Mouse (Mus musculus) heart, postnatal 0 days (tissue): Measurements from ENCODE around the gene Cpa2. TPM values are rescaled to one million over a fixed set of nuclear protein-coding genes. Genes with fewer than 3 reads are reported as not detected.

Experiments used
- ATAC-seq: fragments of 200-750 bp; cut with Nextera tagmentation; 2 replicates; pipeline ENCODE4 v1.8.0; 2017; ENCODE audit warnings: low read depth, moderate number of reproducible peaks, moderate library complexity; ENCODE audit not compliant: insufficient read depth
- DNase-seq: peaks from one replicate; pipeline ENCODE4 v3.0.0-alpha.2; 2016; ENCODE audit warnings: low spot score
- H3K27ac ChIP-seq: fragments of 300-500 bp; sonication (generic); 2 replicates; pipeline ENCODE4 v1.5.1; 2014; ENCODE audit warnings: low read depth, mild to moderate bottlenecking
- H3K27me3 ChIP-seq: fragments of 300-500 bp; sonication (generic); 2 replicates; pipeline ENCODE4 v1.6.1; 2014; ENCODE audit warnings: low read length, mixed read lengths; ENCODE audit not compliant: control insufficient read depth, insufficient read depth
- H3K36me3 ChIP-seq: fragments of 300-500 bp; sonication (generic); replicated peaks from 2 replicates; pipeline ENCODE4 v1.6.1; 2014; ENCODE audit warnings: low read length, mixed read lengths; ENCODE audit not compliant: control insufficient read depth, insufficient read depth
- H3K4me1 ChIP-seq: fragments of 300-500 bp; sonication (generic); 2 replicates; pipeline ENCODE4 v1.6.1; 2014; ENCODE audit warnings: antibody characterized with exemption; ENCODE audit not compliant: control insufficient read depth, insufficient read depth
- H3K4me2 ChIP-seq: fragments of 300-500 bp; sonication (generic); 2 replicates; pipeline ENCODE4 v1.6.1; 2014; ENCODE audit warnings: low read depth, mild to moderate bottlenecking, low read length, moderate library complexity
- H3K4me3 ChIP-seq: fragments of 300-500 bp; sonication (generic); 2 replicates; pipeline ENCODE4 v1.5.1; 2014; ENCODE audit warnings: low read depth, low read length
- H3K9ac ChIP-seq: fragments of 300-500 bp; sonication (generic); replicated peaks from 2 replicates; pipeline ENCODE4 v1.6.1; 2014; ENCODE audit warnings: low read depth, low read length, mixed read lengths
- H3K9me3 ChIP-seq: fragments of 300-500 bp; sonication (generic); replicated peaks from 2 replicates; pipeline ENCODE4 v1.6.1; 2016; ENCODE audit warnings: low read length; ENCODE audit not compliant: control insufficient read depth
- CTCF ChIP-seq: IDR thresholded peaks from 2 replicates; pipeline ENCODE4 v1.5.1; 2016; ENCODE audit warnings: antibody characterized with exemption, control low read depth, low read depth
- EP300 ChIP-seq: IDR thresholded peaks from 2 replicates; pipeline ENCODE4 v1.6.1; 2016; ENCODE audit warnings: antibody characterized with exemption, low read depth
- WGBS: fragments of 180-500 bp; shearing (Covaris S2); extraction: QIAGEN DNeasy Blood & Tissue Kit; methylation state at CpG from one replicate; pipeline ENCODE4 v1.1.7; 2014; 5-methylcytosine and 5-hydroxymethylcytosine counted together
- polyA plus RNA-seq: library from polyadenylated mRNA; unstranded; fragments of >200 nt; fragmentation: Nextera tagmentation; extraction: Ambion mirVana; gene quantifications from 2 replicates; pipeline ENCODE4 v1.2.1, GENCODE M21; 2015
- total RNA-seq: library from RNA; depleted of rRNA; stranded (reverse); fragments of >200 nt; gene quantifications from 2 replicates; pipeline ENCODE4 v1.2.3, GENCODE M21; 2014; ENCODE audit warnings: low replicate concordance

Cpa2 gene
- total and polyA plus RNA-seq, 2 experiments from 2014 or later, result 2.7 TPM; not detected in 1

GRCm38 (mm10) chr6:30550496-30551192 lies 9.3 kb downstream of the Cpa2 start:
- Histone ChIP-seq H3K4me3 (no peak overlapping the region), H3K4me2 (no peak overlapping the region), H3K9ac (no peak overlapping the region), H3K36me3 (no peaks in the 10 kb centered on the region), H3K9me3 (0 out of 2 replicates have a peak, but pooled peaks cover 3% of the 10 kb centered on the region), H3K4me1 (peaks cover 20% of the 10 kb centered on the region), H3K27ac (no peak overlapping the region), H3K27me3 (no peaks in the 10 kb centered on the region)
- 85% methylated on average over 7 of the region's 7 CpGs for WGBS
- ATAC-seq (no peak), DNase-seq (no peak)
- TF ChIP-seq CTCF, result no peak
- TF ChIP-seq EP300, result no peak

GRCm38 (mm10) chr6:30551193-30551515 lies 9.8 kb downstream of the Cpa2 start:
- Histone ChIP-seq H3K9me3 (0 out of 2 replicates have a peak, but pooled peaks cover 3% of the 10 kb centered on the region), H3K4me2 (no peak overlapping the region), H3K9ac (no peak overlapping the region), H3K27ac (no peak overlapping the region), H3K4me3 (no peak overlapping the region), H3K4me1 (peaks cover 16% of the 10 kb centered on the region), H3K36me3 (no peaks in the 10 kb centered on the region), H3K27me3 (no peaks in the 10 kb centered on the region)
- TF ChIP-seq EP300 (no peak), CTCF (no peak)
- ATAC-seq (no peak), DNase-seq (no peak)

- H3K9ac ChIP-seq, result no peak overlapping the region
- peak; percentile 62 for DNase-seq
- H3K9me3 ChIP-seq, result 0 out of 2 replicates have a peak, but pooled peaks cover 3% of the 10 kb centered on the region
- H3K27ac ChIP-seq, result no peak overlapping the region
- peaks cover 8% of the 10 kb centered on the region; the same call in 1 of the 2 replicates for H3K4me1 ChIP-seq
- H3K4me3 ChIP-seq, result no peak overlapping the region
- H3K27me3 ChIP-seq, result no peaks in the 10 kb centered on the region
- no peaks in the 10 kb centered on the region for H3K36me3 ChIP-seq
- TF ChIP-seq CTCF (0 out of 2 replicates have a peak, but pooled peaks have one; percentile 15), EP300 (no peak)
- H3K4me2 ChIP-seq, result peak overlapping the region; percentile 3; the same call in 1 of the 2 replicates
- 49% methylated on average over 23 of the region's 23 CpGs for WGBS
- peak; percentile 13; the same call in 1 of the 2 replicates for ATAC-seq
Observed at GRCm38 (mm10) chr6:30551644-30552580, 10.5 kb downstream of the Cpa2 start.

- Histone ChIP-seq H3K36me3 (no peaks in the 10 kb centered on the region), H3K4me2 (no peak overlapping the region), H3K27me3 (no peaks in the 10 kb centered on the region), H3K27ac (no peak overlapping the region), H3K9me3 (0 out of 2 replicates have a peak, but pooled peaks cover 3% of the 10 kb centered on the region), H3K4me3 (no peak overlapping the region), H3K4me1 (peaks cover 6% of the 10 kb centered on the region; the same call in 1 of the 2 replicates), H3K9ac (no peak overlapping the region)
- no peak for ATAC-seq
- TF ChIP-seq EP300 (no peak), CTCF (no peak)
- 59% methylated on average over 6 of the region's 6 CpGs for WGBS
- no peak for DNase-seq
Observed at GRCm38 (mm10) chr6:30552628-30553027, 11.2 kb downstream of the Cpa2 start.

- DNase-seq, result no peak
- no peaks in the 10 kb centered on the region for H3K4me1 ChIP-seq
- no peak overlapping the region for H3K4me3 ChIP-seq
- H3K9me3 ChIP-seq, result 0 out of 2 replicates have a peak, but pooled peaks cover 3% of the 10 kb centered on the region
- no peak overlapping the region for H3K4me2 ChIP-seq
- H3K36me3 ChIP-seq, result no peaks in the 10 kb centered on the region
- no peak overlapping the region for H3K9ac ChIP-seq
- no peak overlapping the region for H3K27ac ChIP-seq
- WGBS, result 69% methylated on average over 7 of the region's 7 CpGs
- H3K27me3 ChIP-seq, result no peaks in the 10 kb centered on the region
- no peak for ATAC-seq
- no peak for TF ChIP-seq EP300
- TF ChIP-seq CTCF, result no peak
Observed at GRCm38 (mm10) chr6:30553381-30554010, 12.1 kb downstream of the Cpa2 start.
